Mouse (Mus musculus): ENCODE measurements around the gene Gm10337.

Gm10337 gene

GRCm38 (mm10) chr15:102517976-102518858, 14.7 kb downstream of the Gm10337 start, which contains the start of gene Tarbp2:
Tarbp2 (plus strand) TSS chr15:102518192.
- DNase-seq: peak; percentile 100

- DNase-seq: no peak
Observed at GRCm38 (mm10) chr15:102518859-102519201, 15.3 kb downstream of the Gm10337 start.

- no peak for DNase-seq
Observed at GRCm38 (mm10) chr15:102519211-102520141, 16.0 kb downstream of the Gm10337 start.

GRCm38 (mm10) chr15:102520416-102520815, 16.9 kb downstream of the Gm10337 start:
- peak; percentile 71 for DNase-seq

GRCm38 (mm10) chr15:102521480-102521879, 18.0 kb downstream of the Gm10337 start:
- DNase-seq: peak; percentile 44

GRCm38 (mm10) chr15:102524892-102525485, 21.5 kb downstream of the Gm10337 start, which contains the start of gene Npff:
Npff (minus strand) TSS chr15:102524942.
- DNase-seq: peak; percentile 81

GRCm38 (mm10) chr15:102526111-102527002, 22.8 kb downstream of the Gm10337 start:
- DNase-seq: no peak

- no peak for DNase-seq
Observed at GRCm38 (mm10) chr15:102527936-102528335, 24.4 kb downstream of the Gm10337 start.

GRCm38 (mm10) chr15:102528396-102528795, 24.9 kb downstream of the Gm10337 start:
- no peak for DNase-seq

- DNase-seq: no peak
Observed at GRCm38 (mm10) chr15:102530566-102530965, 27.0 kb downstream of the Gm10337 start.

GRCm38 (mm10) chr15:102531586-102531985, 28.1 kb downstream of the Gm10337 start:
- DNase-seq: peak; percentile 28

- DNase-seq: peak; percentile 82
Observed at GRCm38 (mm10) chr15:102532106-102532900, 28.8 kb downstream of the Gm10337 start.

GRCm38 (mm10) chr15:102533926-102534325, 30.4 kb downstream of the Gm10337 start:
- peak; percentile 29 for DNase-seq

- peak; percentile 97 for DNase-seq
Observed at GRCm38 (mm10) chr15:102544801-102545200, 41.3 kb downstream of the Gm10337 start.

GRCm38 (mm10) chr15:102546246-102546645, 42.7 kb downstream of the Gm10337 start:
- peak; percentile 62 for DNase-seq

- peak; percentile 99 for DNase-seq
Observed at GRCm38 (mm10) chr15:102546677-102547427, 43.3 kb downstream of the Gm10337 start.

GRCm38 (mm10) chr15:102547478-102547877, 44.0 kb downstream of the Gm10337 start:
- peak; percentile 95 for DNase-seq

GRCm38 (mm10) chr15:102552599-102552998, 49.1 kb downstream of the Gm10337 start:
- no peak for DNase-seq

All from cerebellum, adult 11-12 months (tissue).